21 mouse cellular contexts compared by ENCODE assay signal in genomic region chr1:146015075-146015474, GRCm38 (mm10).
DNase-seq lines count a peak whose midpoint lies in the region; ATAC-seq and TF ChIP-seq lines count a peak whose summit lies in the region.
"Had no signal": no experiment of that assay in that cellular context is flagged by ENCODE, and none has a peak within 500 bp of the region (broad histone marks: within the 10 kb centered on the region; RNA-seq: fewer than 3 reads in every experiment).

No protein-coding gene starts in this region.

- H3K79me2 ChIP-seq in heart, adult 2 months (replicated peaks; ENCODE audit: control insufficient read depth, insufficient read depth, low read length) = no peaks in the 10 kb centered on the region

- no peak overlapping the region for H3K4me3 ChIP-seq in heart, embryonic 11.5 days (ENCODE audit: low read depth, low read length)
- no peak overlapping the region for H3K4me3 ChIP-seq in heart, embryonic 12.5 days
- H3K4me3 ChIP-seq in heart, embryonic 10.5 days = no peak overlapping the region
- H3K4me3 ChIP-seq in heart, adult 2 months = no peak overlapping the region

- H3K9ac ChIP-seq in heart, embryonic 11.5 days (ENCODE audit: low read depth, low read length) = no peak overlapping the region
- H3K9ac ChIP-seq in heart, embryonic 12.5 days = no peak overlapping the region
- no peak overlapping the region for H3K9ac ChIP-seq in heart, adult 2 months (ENCODE audit: low read depth, low read length)

- no peaks in the 10 kb centered on the region for H3K4me1 ChIP-seq in heart, embryonic 11.5 days (ENCODE audit: control insufficient read depth, insufficient read depth, low read length)
- H3K4me1 ChIP-seq in heart, embryonic 12.5 days (replicated peaks) = no peaks in the 10 kb centered on the region
- H3K4me1 ChIP-seq in heart, embryonic 10.5 days = no peaks in the 10 kb centered on the region
- H3K4me1 ChIP-seq in heart, adult 2 months (ENCODE audit: control insufficient read depth, insufficient read depth, low read length) = no peaks in the 10 kb centered on the region

- H3K9me3 ChIP-seq in heart, embryonic 11.5 days (replicated peaks; ENCODE audit: control insufficient read depth, low read length) = no peaks in the 10 kb centered on the region
- no peaks in the 10 kb centered on the region for H3K9me3 ChIP-seq in heart, embryonic 12.5 days (replicated peaks)
- H3K9me3 ChIP-seq in heart, embryonic 10.5 days = no peaks in the 10 kb centered on the region

- no peak overlapping the region for H3K4me2 ChIP-seq in heart, embryonic 11.5 days
- H3K4me2 ChIP-seq in heart, embryonic 12.5 days = no peak overlapping the region

- TF ChIP-seq EP300 in heart, adult 2 months (IDR thresholded peaks at IDR 0.05; ENCODE audit: insufficient read depth, low read depth, low read length) = no peak

- H3K27ac ChIP-seq in heart, embryonic 11.5 days (ENCODE audit: low read depth, low read length) = no peak overlapping the region
- no peak overlapping the region for H3K27ac ChIP-seq in heart, embryonic 12.5 days (ENCODE audit: poor library complexity, severe bottlenecking)
- H3K27ac ChIP-seq in heart, embryonic 10.5 days = no peak overlapping the region
- no peak overlapping the region for H3K27ac ChIP-seq in heart, adult 2 months

- no peak for TF ChIP-seq CTCF in heart, adult 2 months (IDR thresholded peaks at IDR 0.05)

- H3K27me3 ChIP-seq in heart, embryonic 11.5 days (ENCODE audit: control insufficient read depth, insufficient read depth, low read length) = no peaks in the 10 kb centered on the region
- H3K27me3 ChIP-seq in heart, embryonic 12.5 days (replicated peaks) = no peaks in the 10 kb centered on the region
- H3K27me3 ChIP-seq in heart, embryonic 10.5 days (ENCODE audit: insufficient read depth, poor library complexity, severe bottlenecking) = no peaks in the 10 kb centered on the region
- no peaks in the 10 kb centered on the region for H3K27me3 ChIP-seq in heart, adult 2 months (ENCODE audit: control insufficient read depth, insufficient read depth, low read length)
- H3K27me3 ChIP-seq: CH12.LX, Patski had no signal

- TF ChIP-seq POLR2A in heart, adult 2 months (IDR thresholded peaks at IDR 0.05; ENCODE audit: insufficient read depth, low read depth, low read length) = no peak

- DNase-seq in heart, adult 11 months = peak; percentile 88
- peak; percentile 12 to 47 for DNase-seq in heart, adult 18-20 months
- peak; percentile 63 for DNase-seq in heart, embryonic 10.5 days (ENCODE audit: low spot score)
- no peak for DNase-seq in heart, adult 2 months
- DNase-seq: adrenal gland, adult 2 months; adrenal gland, adult 8-10 months; adrenal gland, postnatal 10 days; adrenal gland, postnatal 14 days; adrenal gland, postnatal 25 days; adrenal gland, postnatal 36 days; B cell, adult 2 months; cerebellum, adult 11 months; cerebellum, adult 11-12 months; cerebellum, adult 18-20 months had no signal

- no peak for ATAC-seq in heart, embryonic 11.5 days (replicated peaks; ENCODE audit: insufficient number of reproducible peaks, low FRiP score, low TSS enrichment)
- ATAC-seq in heart, embryonic 12.5 days (ENCODE audit: insufficient number of reproducible peaks, low FRiP score) = no peak
- ATAC-seq: activated CD4-positive, CD25-positive, alpha-beta regulatory T cell, adult 4 months; CD4-positive, CD25-positive, alpha-beta regulatory T cell, adult 4 months; Patski had no signal

- intact Hi-C loops in heart, adult 2 months (cut with DNase I) = no loop called here

- H3K36me3 ChIP-seq in heart, embryonic 11.5 days (ENCODE audit: control insufficient read depth, insufficient read depth, low read length) = no peaks in the 10 kb centered on the region
- H3K36me3 ChIP-seq in heart, embryonic 12.5 days = no peaks in the 10 kb centered on the region
- no peaks in the 10 kb centered on the region for H3K36me3 ChIP-seq in heart, embryonic 10.5 days
- H3K36me3 ChIP-seq in heart, adult 2 months (ENCODE audit: control insufficient read depth, insufficient read depth, low read length) = no peaks in the 10 kb centered on the region
- H3K36me3 ChIP-seq: G1E had no signal

- 70% methylated on average over 2 of the region's 2 CpGs for WGBS in heart, embryonic 11.5 days (ENCODE audit: insufficient replicate concordance)
- WGBS in heart, embryonic 12.5 days = 70% methylated on average over 2 of the region's 2 CpGs
- WGBS in heart, embryonic 10.5 days = 61% methylated on average over 2 of the region's 2 CpGs
- WGBS in heart, adult 2 months = 47% methylated on average over 2 of the region's 2 CpGs

Comparison
In these comparisons a context has a peak if more than half of its experiments do, and no peak if none do; other contexts are left out.
1. DNase-seq: peak in heart, adult 11 months (single experiment), heart, adult 18-20 months (2 of 2) and heart, embryonic 10.5 days (single experiment); none in heart, adult 2 months (0 of 2).